Mouse (Mus musculus) MEL (cell line): ENCODE measurements around the gene Alkbh7. TPM values are rescaled to one million over a fixed set of nuclear protein-coding genes. Genes with fewer than 3 reads are reported as not detected.

ENCODE experiments used
- DNase-seq: peaks from one replicate; pipeline ENCODE4 v3.0.0; 2011; ENCODE audit warnings: low read depth, low spot score
- H3K27ac ChIP-seq: 2 replicates; pipeline ENCODE4 v1.5.1; 2012; ENCODE audit warnings: low read depth, mild to moderate bottlenecking, control low read depth, low read length, moderate library complexity; ENCODE audit not compliant: control insufficient read depth
- H3K27me3 ChIP-seq, 2 experiments: fragments of 150-350 bp in 1 of 2; sonication (generic) in 1 of 2; 2 replicates each; pipeline ENCODE4 v1.6.1; 2012; ENCODE audit warnings: low read length in 2 of 2, mild to moderate bottlenecking in 2 of 2, improper control_type of control experiment in 1 of 2, moderate library complexity in 1 of 2; ENCODE audit not compliant: insufficient read depth in 2 of 2, control insufficient read depth in 1 of 2
- H3K36me3 ChIP-seq, 2 experiments: 2 replicates each; pipeline ENCODE4 v1.6.1; 2012 to 2014; ENCODE audit warnings: low read length in 2 of 2, improper control_type of control experiment in 1 of 2, inconsistent platforms in 1 of 2, mild to moderate bottlenecking in 1 of 2; ENCODE audit not compliant: insufficient read depth in 2 of 2, control insufficient read depth in 1 of 2
- H3K4me1 ChIP-seq, 2 experiments: fragments of 150-350 bp in 1 of 2; sonication (generic) in 1 of 2; 2 replicates each; pipeline ENCODE4 v1.6.1; 2012; ENCODE audit warnings: low read length in 2 of 2, improper control_type of control experiment in 1 of 2, mild to moderate bottlenecking in 1 of 2; ENCODE audit not compliant: insufficient read depth in 2 of 2, control insufficient read depth in 1 of 2
- H3K4me3 ChIP-seq, 2 experiments: fragments of 150-350 bp in 1 of 2; sonication (generic) in 1 of 2; 2 replicates each; pipeline ENCODE4 v1.5.1; 2012; ENCODE audit warnings: low read depth in 2 of 2, low read length in 2 of 2, mild to moderate bottlenecking in 2 of 2, moderate library complexity in 2 of 2, control low read depth in 1 of 2, improper control_type of control experiment in 1 of 2; ENCODE audit not compliant: control insufficient read depth in 1 of 2, insufficient read depth in 1 of 2
- H3K79me2 ChIP-seq: 2 replicates; pipeline ENCODE4 v1.6.1; 2012; ENCODE audit warnings: mild to moderate bottlenecking, low read length, moderate library complexity; ENCODE audit not compliant: control insufficient read depth, poor library complexity, insufficient read depth
- H3K9ac ChIP-seq: 2 replicates; pipeline ENCODE4 v1.6.1; 2012; ENCODE audit warnings: low read depth, mild to moderate bottlenecking, control low read depth, low read length, moderate library complexity; ENCODE audit not compliant: control insufficient read depth, poor library complexity, severe bottlenecking
- H3K9me3 ChIP-seq: fragments of 150-350 bp; sonication (generic); replicated peaks from 2 replicates; pipeline ENCODE4 v1.6.1; 2012; ENCODE audit warnings: mild to moderate bottlenecking, low read length, improper control_type of control experiment, moderate library complexity; ENCODE audit not compliant: insufficient read depth
- CHD1 ChIP-seq: IDR thresholded peaks from 2 replicates; pipeline ENCODE4 v1.6.1; 2012; ENCODE audit warnings: low read depth, mild to moderate bottlenecking, inconsistent platforms, low read length, improper control_type of control experiment
- CHD2 ChIP-seq: IDR thresholded peaks from 2 replicates; pipeline ENCODE4 v1.6.1; 2011; ENCODE audit warnings: low read length, improper control_type of control experiment
- EP300 ChIP-seq, 2 experiments: IDR thresholded peaks; 2 replicates each; pipeline ENCODE4 v1.6.1; 2011; ENCODE audit warnings: improper control_type of control experiment in 2 of 2, low read length in 2 of 2, low read depth in 1 of 2, mild to moderate bottlenecking in 1 of 2
- ETS1 ChIP-seq: IDR thresholded peaks from 2 replicates; pipeline ENCODE4 v1.6.1; 2012; ENCODE audit warnings: low read depth, mild to moderate bottlenecking, inconsistent platforms, low read length, improper control_type of control experiment, moderate library complexity
- GATA1 ChIP-seq: IDR thresholded peaks from 2 replicates; pipeline ENCODE4 v1.6.1; 2011; ENCODE audit warnings: low read depth, low read length, improper control_type of control experiment
- HCFC1 ChIP-seq: IDR thresholded peaks from 2 replicates; pipeline ENCODE4 v1.6.1; 2012; ENCODE audit warnings: low read depth, mild to moderate bottlenecking, inconsistent platforms, low read length, improper control_type of control experiment, moderate library complexity
- MEF2A ChIP-seq: IDR thresholded peaks from 2 replicates; pipeline ENCODE4 v1.6.1; 2014; ENCODE audit warnings: low read depth, mild to moderate bottlenecking, inconsistent platforms, low read length, improper control_type of control experiment; ENCODE audit not compliant: poor library complexity, insufficient replicate concordance, severe bottlenecking; ENCODE audit errors: extremely low read depth
- MYB ChIP-seq: IDR thresholded peaks from 2 replicates; pipeline ENCODE4 v1.6.1; 2011; ENCODE audit warnings: mild to moderate bottlenecking, low read depth, low read length, improper control_type of control experiment
- MYC ChIP-seq: IDR thresholded peaks from 2 replicates; pipeline ENCODE4 v1.6.1; 2011; ENCODE audit warnings: low read depth, mild to moderate bottlenecking, low read length, improper control_type of control experiment, moderate library complexity
- NELFE ChIP-seq: IDR thresholded peaks from 2 replicates; pipeline ENCODE4 v1.6.1; 2011; ENCODE audit warnings: low read depth, low read length, improper control_type of control experiment
- NRF1 ChIP-seq: IDR thresholded peaks from 2 replicates; pipeline ENCODE4 v1.6.1; 2014; ENCODE audit warnings: low read depth, mild to moderate bottlenecking, inconsistent platforms, low read length, improper control_type of control experiment, moderate library complexity; ENCODE audit not compliant: poor library complexity, insufficient read depth, severe bottlenecking
- POLR2A ChIP-seq, 2 experiments: IDR thresholded peaks; 2 replicates each; pipeline ENCODE4 v1.6.1; 2011 to 2012; ENCODE audit warnings: low read length in 2 of 2, mild to moderate bottlenecking in 2 of 2, control low read depth in 1 of 2, improper control_type of control experiment in 1 of 2, low read depth in 1 of 2, moderate library complexity in 1 of 2; ENCODE audit not compliant: control insufficient read depth in 1 of 2, insufficient read depth in 1 of 2, poor library complexity in 1 of 2
- POLR2AphosphoS2 ChIP-seq: IDR thresholded peaks from 2 replicates; pipeline ENCODE4 v1.6.1; 2011; ENCODE audit warnings: low read length, improper control_type of control experiment
- RAD21 ChIP-seq: IDR thresholded peaks from 2 replicates; pipeline ENCODE4 v1.6.1; 2011; ENCODE audit warnings: mild to moderate bottlenecking, low read depth, low read length, improper control_type of control experiment
- SIN3A ChIP-seq: IDR thresholded peaks from 2 replicates; pipeline ENCODE4 v1.6.1; 2012; ENCODE audit warnings: low read length, improper control_type of control experiment, inconsistent platforms
- SMC3 ChIP-seq: IDR thresholded peaks from 2 replicates; pipeline ENCODE4 v1.6.1; 2011; ENCODE audit warnings: low read depth, low read length, improper control_type of control experiment
- TAL1 ChIP-seq: IDR thresholded peaks from 2 replicates; pipeline ENCODE4 v1.6.1; 2012; ENCODE audit warnings: mild to moderate bottlenecking, inconsistent platforms, low read length, moderate library complexity, mixed read lengths
- TCF12 ChIP-seq: IDR thresholded peaks from 2 replicates; pipeline ENCODE4 v1.6.1; 2014; ENCODE audit warnings: low read depth, mild to moderate bottlenecking, inconsistent platforms, low read length, improper control_type of control experiment, moderate library complexity
- UBTF ChIP-seq: IDR thresholded peaks from 2 replicates; pipeline ENCODE4 v1.6.1; 2012; ENCODE audit warnings: low read depth, mild to moderate bottlenecking, inconsistent platforms, low read length, improper control_type of control experiment, moderate library complexity, borderline replicate concordance; ENCODE audit not compliant: insufficient read depth
- USF1 ChIP-seq: IDR thresholded peaks from 2 replicates; pipeline ENCODE4 v1.6.1; 2014; ENCODE audit warnings: low read depth, mild to moderate bottlenecking, inconsistent platforms, low read length, improper control_type of control experiment, moderate library complexity
- ZKSCAN1 ChIP-seq: IDR thresholded peaks from 2 replicates; pipeline ENCODE4 v1.6.1; 2012; ENCODE audit warnings: low read depth, mild to moderate bottlenecking, inconsistent platforms, low read length, improper control_type of control experiment, moderate library complexity
- ZMIZ1 ChIP-seq: IDR thresholded peaks from 2 replicates; pipeline ENCODE4 v1.6.1; 2012; ENCODE audit warnings: low read depth, mild to moderate bottlenecking, inconsistent platforms, low read length, improper control_type of control experiment, moderate library complexity
- ZNF384 ChIP-seq: IDR thresholded peaks from 2 replicates; pipeline ENCODE4 v1.6.1; 2012; ENCODE audit warnings: low read depth, mild to moderate bottlenecking, inconsistent platforms, low read length, improper control_type of control experiment
- polyA plus RNA-seq, 2 experiments: library from polyadenylated mRNA; stranded (reverse) in 1 of 2; unstranded in 1 of 2; fragments of >175 nt in 1 of 2; fragments of >200 nt in 1 of 2; gene quantifications; 2 replicates each; pipeline versions ENCODE4 v1.2.1 to v1.2.4; 2012; ENCODE audit warnings: low replicate concordance in 2 of 2, low read depth in 1 of 2; ENCODE audit not compliant: insufficient read length in 2 of 2, insufficient read depth in 1 of 2, missing spikeins in 1 of 2
- total RNA-seq: library from RNA; depleted of rRNA; stranded (reverse); fragments of 300-350 nt; gene quantifications from 2 replicates; pipeline ENCODE4 v1.2.3, GENCODE M21; 2012

The Alkbh7 gene
- total and polyA plus RNA-seq, 3 experiments = 18.9 to 26.4 TPM; not detected in 1

GRCm38 (mm10) chr17:57020960-57021359, 23.8 kb downstream of the Alkbh7 start:
- DNase-seq = no peak
- peak; percentile 37; the same call in 1 of the 2 replicates for TF ChIP-seq TCF12
- no peak for TF ChIP-seq POLR2AphosphoS2
- TF ChIP-seq ZNF384 = peak; percentile 84
- TF ChIP-seq ETS1 = peak; percentile 51; the same call in 1 of the 2 replicates
- TF ChIP-seq EP300 (IDR thresholded peaks at IDR 0.05; ENCODE audit: low read depth in 1 of 2, low read length in 2 of 2) = peak in 1 of 2 experiments; percentile 62; a peak in 2 of 4 replicates
- no peak for TF ChIP-seq RAD21
- H3K79me2 ChIP-seq = no peaks in the 10 kb centered on the region
- peak overlapping the region; percentile 41 for H3K27ac ChIP-seq
- H3K27me3 ChIP-seq = no peaks in the 10 kb centered on the region
- H3K4me1 ChIP-seq = peaks cover 0 to 6% of the 10 kb centered on the region in 2 experiments; a peak in 1 of 4 replicates
- no peak overlapping the region for H3K9ac ChIP-seq
- peaks cover 2 to 4% of the 10 kb centered on the region in 2 experiments for H3K36me3 ChIP-seq
- H3K4me3 ChIP-seq = no peak overlapping the region
- no peaks in the 10 kb centered on the region for H3K9me3 ChIP-seq

- Histone ChIP-seq H3K4me1 (peaks cover 0 to 13% of the 10 kb centered on the region in 2 experiments; a peak in 2 of 4 replicates), H3K79me2 (peaks cover 37% of the 10 kb centered on the region), H3K27me3 (no peaks in the 10 kb centered on the region), H3K9ac (no peak overlapping the region), H3K27ac (no peak overlapping the region), H3K4me3 (no peak overlapping the region), H3K9me3 (no peaks in the 10 kb centered on the region), H3K36me3 (peaks cover 7 to 10% of the 10 kb centered on the region in 2 experiments)
- no peak for TF ChIP-seq CHD2
- TF ChIP-seq USF1 = no peak
- TF ChIP-seq ZMIZ1 = no peak
- no peak for TF ChIP-seq ZNF384
- 0 out of 2 replicates have a peak, but pooled peaks have one; percentile 5 for TF ChIP-seq TAL1
- TF ChIP-seq NRF1 = no peak
- no peak for TF ChIP-seq ETS1
- TF ChIP-seq HCFC1 = no peak
- no peak for DNase-seq
Observed at GRCm38 (mm10) chr17:57027471-57027870, 30.3 kb downstream of the Alkbh7 start.

- Histone ChIP-seq H3K4me1 (peaks cover 0 to 18% of the 10 kb centered on the region in 2 experiments; a peak in 2 of 4 replicates), H3K27me3 (no peaks in the 10 kb centered on the region), H3K9ac (peak overlapping the region; percentile 99), H3K79me2 (peaks cover 38% of the 10 kb centered on the region), H3K9me3 (no peaks in the 10 kb centered on the region), H3K36me3 (peaks cover 8 to 10% of the 10 kb centered on the region in 2 experiments), H3K4me3 (peak overlapping the region; percentile 93 to 97), H3K27ac (no peak overlapping the region)
- DNase-seq = peak; percentile 58
- TF ChIP-seq MEF2A = no peak
- TF ChIP-seq ZKSCAN1 = no peak
- TF ChIP-seq MYC = no peak
- no peak for TF ChIP-seq NRF1
- 0 out of 2 replicates have a peak, but pooled peaks have one; percentile 21 for TF ChIP-seq SIN3A
- TF ChIP-seq POLR2A (IDR thresholded peaks at IDR 0.05; ENCODE audit: control insufficient read depth in 1 of 2, insufficient read depth in 1 of 2, low read depth in 1 of 2, low read length in 2 of 2, poor library complexity in 1 of 2) = 0 out of 4 replicates have a peak, but pooled peaks of 1 of the 2 experiments have one; percentile 4
- TF ChIP-seq RAD21 = no peak
- no peak for TF ChIP-seq CHD2
- no peak for TF ChIP-seq UBTF
- TF ChIP-seq MYB = no peak
- TF ChIP-seq GATA1 = no peak
- no peak for TF ChIP-seq SMC3
- no peak for TF ChIP-seq HCFC1
- TF ChIP-seq CHD1 = no peak
- no peak for TF ChIP-seq NELFE
Observed at GRCm38 (mm10) chr17:57029691-57030090, 32.6 kb downstream of the Alkbh7 start.
